Mouse (Mus musculus) cortical plate, adult 2 months (tissue): ENCODE measurements around the gene Cdc42ep1.

Source experiments
- CTCF ChIP-seq: fragments of 200-500 bp; IDR thresholded peaks from 2 replicates; pipeline ENCODE4 v1.5.1; 2011; ENCODE audit warnings: mild to moderate bottlenecking, control low read depth, low read length; ENCODE audit not compliant: insufficient read depth; ENCODE audit errors: extremely low read depth
- POLR2A ChIP-seq: fragments of 200-500 bp; IDR thresholded peaks from 2 replicates; pipeline ENCODE4 v1.6.1; 2011; ENCODE audit warnings: mild to moderate bottlenecking, low read length, control low read depth; ENCODE audit not compliant: insufficient read depth; ENCODE audit errors: extremely low read depth

DNA sequence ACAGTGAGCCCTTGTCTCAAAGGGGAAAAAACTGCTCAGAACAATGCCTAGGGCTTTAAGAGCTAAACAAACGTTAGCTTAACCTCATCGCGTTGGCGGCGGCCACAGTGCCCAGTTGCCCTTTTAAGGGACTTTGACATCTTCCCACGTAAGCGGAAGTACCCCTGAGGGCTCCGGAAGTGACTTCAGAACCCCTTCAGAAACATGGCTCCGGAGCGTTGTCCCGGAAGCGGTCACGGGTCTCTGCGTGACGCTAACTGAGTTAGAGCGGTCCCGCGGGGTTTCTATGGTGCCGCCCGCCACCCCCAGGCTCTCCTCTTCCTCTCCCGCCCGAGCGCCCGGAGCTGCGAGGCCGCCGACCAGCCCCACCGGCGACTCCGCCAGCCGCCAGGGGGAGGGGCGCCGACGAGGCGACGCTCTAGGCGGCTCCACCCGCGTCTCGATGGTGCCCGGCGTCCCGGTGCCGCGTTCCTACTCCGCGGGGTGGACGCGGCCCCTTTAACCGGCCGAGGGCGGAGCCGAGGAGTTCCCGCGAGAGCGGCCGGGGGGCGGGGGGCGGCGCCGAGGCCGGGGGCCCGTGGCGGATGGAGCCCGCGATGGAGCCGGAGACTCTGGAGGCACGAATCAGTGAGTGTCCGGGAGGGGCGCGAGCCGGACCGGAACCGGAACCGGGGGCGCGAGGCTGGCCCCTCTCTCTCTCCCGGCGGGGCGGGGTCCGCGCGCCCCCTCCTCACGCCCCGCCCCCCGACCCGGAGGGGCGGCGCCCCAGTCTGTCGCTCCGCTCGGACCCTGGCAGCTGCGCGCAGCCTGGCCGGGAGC lies 34.8 kb downstream of the Cdc42ep1 start, which contains the start of gene Gga1:
- TF ChIP-seq POLR2A = peak; percentile 88
- no peak for TF ChIP-seq CTCF
